Mouse (Mus musculus): ENCODE measurements around the gene Olfr594. TPM values are rescaled to one million over a fixed set of nuclear protein-coding genes. Genes with fewer than 3 reads are reported as not detected.
"Not testable (repeated sequence)": the region's sequence is repeated elsewhere in the genome, so short reads cannot be mapped to it uniquely, and the experiment has no call there.

Olfr594 gene
- polyA plus RNA-seq (2012; rRNA removed), result not detected in 2 replicates

GRCm38 (mm10) chr7:103216696-103217095 lies at the start of gene Olfr594:
Olfr594 (plus strand) TSS chr7:103216996.
- TF ChIP-seq POLR2A (IDR thresholded peaks at IDR 0.05; ENCODE audit: control insufficient read depth, extremely low read depth, insufficient read depth, low read length, poor library complexity) (no peak), CTCF (IDR thresholded peaks at IDR 0.05; ENCODE audit: borderline replicate concordance, control insufficient read depth, extremely low read depth, insufficient read depth, low read length, poor library complexity) (no peak)
- H3K27me3 ChIP-seq (ENCODE audit: control insufficient read depth, insufficient read depth, low read length), result no peaks in the 10 kb centered on the region

DNA sequence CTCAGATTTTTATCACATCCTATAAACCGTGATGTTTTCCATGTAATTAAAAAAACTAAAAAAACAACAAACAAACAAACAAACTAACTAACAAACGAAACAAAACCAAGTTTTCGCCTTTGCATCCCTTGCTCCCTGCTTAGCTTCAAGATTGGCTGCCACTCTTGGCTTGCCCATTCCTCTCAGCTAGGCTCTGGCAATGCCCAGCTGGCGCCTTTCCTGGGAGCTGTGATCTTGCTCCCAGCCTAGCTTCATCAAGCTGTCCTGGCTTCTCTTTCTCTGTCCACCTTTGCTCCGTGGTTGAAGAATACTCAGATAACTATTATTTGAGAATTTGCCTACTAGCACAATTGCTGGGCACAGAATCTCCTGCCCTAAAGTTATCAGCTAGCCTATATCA lies 47.1 kb upstream of the Olfr594 start:
- H3K27me3 ChIP-seq (ENCODE audit: control insufficient read depth, insufficient read depth, low read length), result no peaks in the 10 kb centered on the region
- 85% methylated on average over 5 of the region's 5 CpGs for WGBS
- DNase-seq, result no peak
- TF ChIP-seq POLR2A (IDR thresholded peaks at IDR 0.05; ENCODE audit: control insufficient read depth, extremely low read depth, insufficient read depth, low read length, poor library complexity) (no peak), CTCF (IDR thresholded peaks at IDR 0.05; ENCODE audit: borderline replicate concordance, control insufficient read depth, extremely low read depth, insufficient read depth, low read length, poor library complexity) (no peak)
- no peaks in the 10 kb centered on the region for H3K4me1 ChIP-seq (replicated peaks; ENCODE audit: control insufficient read depth, insufficient read depth, low read length)
- no peak overlapping the region for H3K4me3 ChIP-seq (ENCODE audit: control insufficient read depth, insufficient read depth, low read length)
- H3K36me3 ChIP-seq (ENCODE audit: control insufficient read depth, insufficient read depth, low read length), result no peaks in the 10 kb centered on the region
- H3K27ac ChIP-seq (ENCODE audit: control insufficient read depth, insufficient read depth, low read length), result no peak overlapping the region

More at GRCm38 (mm10) chr7:103216696-103217095, at the start of gene Olfr594:
- no peaks in the 10 kb centered on the region for H3K4me1 ChIP-seq (replicated peaks; ENCODE audit: control insufficient read depth, insufficient read depth, low read length)
- H3K27ac ChIP-seq (ENCODE audit: control insufficient read depth, insufficient read depth, low read length), result no peak within 1 kb of the TSS
- H3K4me3 ChIP-seq (ENCODE audit: control insufficient read depth, insufficient read depth, low read length), result no peak within 1 kb of the TSS
- DNase-seq, result no peak
- no peaks in the 10 kb centered on the region for H3K36me3 ChIP-seq (ENCODE audit: control insufficient read depth, insufficient read depth, low read length)

DNA sequence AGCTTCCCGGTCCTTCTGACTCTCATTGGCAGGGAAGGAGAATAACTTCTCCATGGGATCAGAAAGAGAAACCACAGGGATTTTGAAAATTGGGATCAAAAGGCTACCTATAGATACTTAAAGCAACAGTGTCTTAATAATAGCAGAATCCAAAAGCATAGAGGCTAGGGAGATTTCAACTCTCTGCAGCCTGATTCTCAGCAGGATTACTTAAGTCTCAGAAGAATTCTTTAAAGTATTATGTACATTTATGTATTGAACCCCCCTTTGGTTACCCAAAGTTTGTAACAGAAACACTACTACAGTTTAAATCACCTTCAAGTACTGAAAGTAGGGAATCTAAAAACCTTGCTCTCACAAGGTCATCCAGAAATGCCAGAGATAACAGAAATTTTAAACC lies 38.6 kb upstream of the Olfr594 start, which contains the start of gene Olfr591:
Olfr591 (minus strand) TSS at position 101 of the 400 bp plus-strand sequence.
- Histone ChIP-seq H3K27me3 (ENCODE audit: control insufficient read depth, insufficient read depth, low read length) (no peaks in the 10 kb centered on the region), H3K27ac (ENCODE audit: control insufficient read depth, insufficient read depth, low read length) (no peak within 1 kb of the TSS), H3K4me3 (ENCODE audit: control insufficient read depth, insufficient read depth, low read length) (no peak within 1 kb of the TSS), H3K4me1 (replicated peaks; ENCODE audit: control insufficient read depth, insufficient read depth, low read length) (no peaks in the 10 kb centered on the region), H3K36me3 (ENCODE audit: control insufficient read depth, insufficient read depth, low read length) (no peaks in the 10 kb centered on the region)
- TF ChIP-seq CTCF (IDR thresholded peaks at IDR 0.05; ENCODE audit: borderline replicate concordance, control insufficient read depth, extremely low read depth, insufficient read depth, low read length, poor library complexity) (no peak), POLR2A (IDR thresholded peaks at IDR 0.05; ENCODE audit: control insufficient read depth, extremely low read depth, insufficient read depth, low read length, poor library complexity) (no peak)
- WGBS, result 90% methylated on average over 1 of the region's 1 CpGs
- no peak for DNase-seq

- not testable (repeated sequence) for H3K4me1 ChIP-seq (replicated peaks; ENCODE audit: control insufficient read depth, insufficient read depth, low read length); DNase-seq; H3K27me3 ChIP-seq (ENCODE audit: control insufficient read depth, insufficient read depth, low read length); H3K36me3 ChIP-seq (ENCODE audit: control insufficient read depth, insufficient read depth, low read length); H3K4me3 ChIP-seq (ENCODE audit: control insufficient read depth, insufficient read depth, low read length); H3K27ac ChIP-seq (ENCODE audit: control insufficient read depth, insufficient read depth, low read length)
- 85% methylated on average over 1 of the region's 1 CpGs for WGBS
Observed at GRCm38 (mm10) chr7:103184503-103184902, 32.3 kb upstream of the Olfr594 start, which contains the start of gene Olfr592. Olfr592 (plus strand) TSS chr7:103184803.

- Histone ChIP-seq H3K4me1 (replicated peaks; ENCODE audit: control insufficient read depth, insufficient read depth, low read length) (no peaks in the 10 kb centered on the region), H3K27me3 (ENCODE audit: control insufficient read depth, insufficient read depth, low read length) (no peaks in the 10 kb centered on the region), H3K36me3 (ENCODE audit: control insufficient read depth, insufficient read depth, low read length) (no peaks in the 10 kb centered on the region), H3K4me3 (ENCODE audit: control insufficient read depth, insufficient read depth, low read length) (no peak within 1 kb of the TSS), H3K27ac (ENCODE audit: control insufficient read depth, insufficient read depth, low read length) (no peak within 1 kb of the TSS)
- no peak for DNase-seq
- TF ChIP-seq POLR2A (IDR thresholded peaks at IDR 0.05; ENCODE audit: control insufficient read depth, extremely low read depth, insufficient read depth, low read length, poor library complexity), result no peak
- no peak for TF ChIP-seq CTCF (IDR thresholded peaks at IDR 0.05; ENCODE audit: borderline replicate concordance, control insufficient read depth, extremely low read depth, insufficient read depth, low read length, poor library complexity)
- WGBS, result 96% methylated on average over 1 of the region's 1 CpGs
Observed at GRCm38 (mm10) chr7:103211562-103211961, 5.2 kb upstream of the Olfr594 start, which contains the start of gene Olfr593. Olfr593 (plus strand) TSS chr7:103211862.

DNA sequence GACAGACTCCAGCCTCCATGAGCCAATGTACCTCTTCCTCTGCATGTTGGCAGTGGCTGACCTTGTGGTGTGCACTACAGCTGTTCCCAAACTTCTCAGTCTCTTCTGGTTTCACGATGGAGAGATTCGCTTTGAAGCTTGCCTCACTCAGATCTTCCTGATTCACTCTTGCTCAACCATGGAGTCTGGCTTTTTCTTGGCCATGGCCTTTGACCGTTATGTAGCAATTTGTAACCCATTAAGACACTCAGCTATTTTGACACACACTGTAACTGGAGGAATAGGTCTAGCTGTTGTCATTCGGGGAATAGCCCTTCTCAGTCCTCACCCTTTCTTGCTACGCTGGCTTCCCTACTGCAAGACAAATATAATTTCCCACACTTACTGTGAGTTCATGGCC lies 4.7 kb upstream of the Olfr594 start:
- 94% methylated on average over 5 of the region's 5 CpGs for WGBS

DNA sequence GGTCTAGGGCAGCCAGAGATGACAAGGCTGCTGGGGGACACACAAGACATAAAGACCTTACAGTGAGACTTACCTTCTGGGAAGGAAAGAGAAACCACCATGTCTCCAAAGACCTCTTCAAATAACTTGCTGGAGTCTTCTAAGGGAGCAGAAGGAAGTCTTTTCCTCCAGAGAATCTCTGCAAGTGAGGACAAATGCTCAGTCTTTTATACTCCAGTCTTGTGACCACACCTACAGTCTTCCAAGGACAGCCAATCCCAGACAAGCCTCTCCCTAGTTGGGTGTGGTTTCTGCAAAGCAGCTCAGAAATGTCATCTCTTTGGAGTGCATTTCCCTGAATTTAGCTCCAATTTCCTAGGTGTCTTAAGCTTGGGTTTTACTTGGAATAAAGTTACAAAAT lies 35.6 kb downstream of the Olfr594 start, which contains the start of gene Usp17ld:
Usp17ld (minus strand) TSS at position 101 of the 400 bp plus-strand sequence.
- not testable (repeated sequence) for H3K27me3 ChIP-seq (ENCODE audit: control insufficient read depth, insufficient read depth, low read length); DNase-seq; H3K36me3 ChIP-seq (ENCODE audit: control insufficient read depth, insufficient read depth, low read length); H3K27ac ChIP-seq (ENCODE audit: control insufficient read depth, insufficient read depth, low read length); H3K4me3 ChIP-seq (ENCODE audit: control insufficient read depth, insufficient read depth, low read length); H3K4me1 ChIP-seq (replicated peaks; ENCODE audit: control insufficient read depth, insufficient read depth, low read length)

More for the DNA sequence above, 4.7 kb upstream of the Olfr594 start:
- H3K27me3 ChIP-seq (ENCODE audit: control insufficient read depth, insufficient read depth, low read length); H3K4me3 ChIP-seq (ENCODE audit: control insufficient read depth, insufficient read depth, low read length); H3K36me3 ChIP-seq (ENCODE audit: control insufficient read depth, insufficient read depth, low read length); DNase-seq; H3K27ac ChIP-seq (ENCODE audit: control insufficient read depth, insufficient read depth, low read length); H3K4me1 ChIP-seq (replicated peaks; ENCODE audit: control insufficient read depth, insufficient read depth, low read length): not testable (repeated sequence)

Other genes with a start within 250 kb of the Olfr594 start
- gene Olfr577, start 241.1 kb upstream of the Olfr594 start, polyA plus RNA-seq (2012; rRNA removed), result not detected in 2 replicates
- gene Olfr578, start 227.7 kb upstream of the Olfr594 start, polyA plus RNA-seq (2012; rRNA removed), result not detected in 2 replicates
- not detected in 2 replicates for gene Olfr582, start 179.0 kb upstream of the Olfr594 start, polyA plus RNA-seq (2012; rRNA removed)
- gene Olfr583, start 165.7 kb upstream of the Olfr594 start, polyA plus RNA-seq (2012; rRNA removed), result not detected in 2 replicates
- not detected in 2 replicates for gene Olfr584, start 135.1 kb upstream of the Olfr594 start, polyA plus RNA-seq (2012; rRNA removed)
- not detected in 2 replicates for gene Olfr585, start 119.3 kb upstream of the Olfr594 start, polyA plus RNA-seq (2012; rRNA removed)
- gene Olfr586, start 91.4 kb upstream of the Olfr594 start, polyA plus RNA-seq (2012; rRNA removed), result not detected in 2 replicates
- gene Olfr588-ps1, start 76.1 kb upstream of the Olfr594 start, polyA plus RNA-seq (2012; rRNA removed), result not detected in 2 replicates
- gene Olfr589, start 60.6 kb upstream of the Olfr594 start, polyA plus RNA-seq (2012; rRNA removed), result not detected in 2 replicates
- not detected in 2 replicates for gene Olfr591, start 38.7 kb upstream of the Olfr594 start, polyA plus RNA-seq (2012; rRNA removed)
- not detected in 2 replicates for gene Olfr592, start 32.2 kb upstream of the Olfr594 start, polyA plus RNA-seq (2012; rRNA removed)
- gene Olfr593, start 5.1 kb upstream of the Olfr594 start, polyA plus RNA-seq (2012; rRNA removed), result not detected in 2 replicates
- not detected in 2 replicates for gene Usp17ld, start 35.5 kb downstream of the Olfr594 start, polyA plus RNA-seq (2012; rRNA removed)
- not detected in 2 replicates for gene Olfr596, start 88.7 kb downstream of the Olfr594 start, polyA plus RNA-seq (2012; rRNA removed)
- gene Olfr597, start 99.3 kb downstream of the Olfr594 start, polyA plus RNA-seq (2012; rRNA removed), result not detected in 2 replicates
- gene Olfr598, start 106.6 kb downstream of the Olfr594 start, polyA plus RNA-seq (2012; rRNA removed), result not detected in 2 replicates
- gene Olfr599, start 118.9 kb downstream of the Olfr594 start, polyA plus RNA-seq (2012; rRNA removed), result not detected in 2 replicates
- not detected in 2 replicates for gene Olfr600, start 132.7 kb downstream of the Olfr594 start, polyA plus RNA-seq (2012; rRNA removed)
- not detected in 2 replicates for gene Olfr601, start 145.7 kb downstream of the Olfr594 start, polyA plus RNA-seq (2012; rRNA removed)
- gene Olfr603, start 169.2 kb downstream of the Olfr594 start, polyA plus RNA-seq (2012; rRNA removed), result not detected in 2 replicates
- gene Usp17lc, start 198.1 kb downstream of the Olfr594 start, polyA plus RNA-seq (2012; rRNA removed), result 0.13 TPM in 1 of 2 replicates, not detected in the other
- gene Olfr605, start 228.4 kb downstream of the Olfr594 start, polyA plus RNA-seq (2012; rRNA removed), result not detected in 2 replicates
- not detected in 2 replicates for gene Olfr606, start 232.1 kb downstream of the Olfr594 start, polyA plus RNA-seq (2012; rRNA removed)
- gene Olfr607, start 247.2 kb downstream of the Olfr594 start, polyA plus RNA-seq (2012; rRNA removed), result not detected in 2 replicates

Measured in thymus, adult 2 months (tissue).